Mouse (Mus musculus): ENCODE results near the gene Caps2.
"Not testable (repeated sequence)": the region's sequence is repeated elsewhere in the genome, so short reads cannot be mapped to it uniquely, and the experiment has no call there.

The Caps2 gene

GRCm38 (mm10) chr10:112163168-112163766 is at the start of gene Caps2:
Caps2 (plus strand) TSS chr10:112163621.
- no peak for DNase-seq

- DNase-seq, result not testable (repeated sequence)
These were observed 38.3 kb upstream of the Caps2 start for GRCm38 (mm10) chr10:112125090-112125489.

GRCm38 (mm10) chr10:112127682-112128230 is 35.7 kb upstream of the Caps2 start:
- not testable (repeated sequence) for DNase-seq

- DNase-seq, result no peak
These were observed 31.2 kb upstream of the Caps2 start for GRCm38 (mm10) chr10:112132194-112132593.

GRCm38 (mm10) chr10:112138050-112138870 is 25.2 kb upstream of the Caps2 start:
- peak; percentile 2 for DNase-seq

GRCm38 (mm10) chr10:112138871-112139430 is 24.5 kb upstream of the Caps2 start:
- no peak for DNase-seq

- DNase-seq, result no peak
These were observed 23.6 kb upstream of the Caps2 start for GRCm38 (mm10) chr10:112139834-112140233.

- peak; percentile 33 for DNase-seq
These were observed 3.4 kb upstream of the Caps2 start, which contains the start of gene Glipr1l3 for GRCm38 (mm10) chr10:112159882-112160560. Glipr1l3 (minus strand) TSS chr10:112160327.

GRCm38 (mm10) chr10:112177027-112177426 is 13.6 kb downstream of the Caps2 start:
- not testable (repeated sequence) for DNase-seq

GRCm38 (mm10) chr10:112193919-112194318 is 30.5 kb downstream of the Caps2 start:
- DNase-seq, result not testable (repeated sequence)

GRCm38 (mm10) chr10:112203463-112203862 is 40.0 kb downstream of the Caps2 start:
- DNase-seq, result no peak

- DNase-seq, result no peak
These were observed 63.7 kb downstream of the Caps2 start for GRCm38 (mm10) chr10:112227073-112227472.

- DNase-seq, result not testable (repeated sequence)
These were observed 65.8 kb downstream of the Caps2 start for GRCm38 (mm10) chr10:112229091-112229843.

- not testable (repeated sequence) for DNase-seq
These were observed 69.3 kb downstream of the Caps2 start for GRCm38 (mm10) chr10:112232733-112233132.

- DNase-seq, result not testable (repeated sequence)
These were observed 72.0 kb downstream of the Caps2 start for GRCm38 (mm10) chr10:112235396-112235940.

- DNase-seq, result no peak
These were observed 84.9 kb downstream of the Caps2 start for GRCm38 (mm10) chr10:112248273-112248672.

GRCm38 (mm10) chr10:112263467-112263866 is 100.0 kb downstream of the Caps2 start:
- no peak for DNase-seq

Data from thymus, postnatal 25 days (tissue).